Mouse (Mus musculus): Measurements from ENCODE around the gene Pld1. TPM values are rescaled to one million over a fixed set of nuclear protein-coding genes. Genes with fewer than 3 reads are reported as not detected.

Pld1 gene
- 10 to 100 TPM; 30.6 to 34.6 TPM for total RNA-seq (2023)

GRCm38 (mm10) chr3:27938381-27939323, at the start of gene Pld1:
Pld1 (plus strand) TSS chr3:27938695.

GRCm38 (mm10) chr3:27896318-27896892, 42.1 kb upstream of the Pld1 start, which contains the start of gene Tmem212:
Tmem212 (minus strand) TSS chr3:27896368.

Other genes with a start within 250 kb of the Pld1 start
- 10 to 100 TPM; 52.2 to 61.6 TPM for gene Fndc3b, start 227.4 kb upstream of the Pld1 start, total RNA-seq (2023)
- not detected for gene Tmem212, start 42.3 kb upstream of the Pld1 start, total RNA-seq (2023)

Data from monocyte, adult 59 days (primary cell).